Mouse (Mus musculus) adrenal gland, adult 2 months (tissue): ENCODE results near the gene Adgre5. TPM values are rescaled to one million over a fixed set of nuclear protein-coding genes. Genes with fewer than 3 reads are reported as not detected.
A peak's percentile ranks its signal among the peaks of the same experiment; 100 is the strongest.

Experiments used
- DNase-seq: peaks from one replicate; pipeline ENCODE4 v3.0.0; 2021
- polyA plus RNA-seq: library from polyadenylated mRNA; depleted of rRNA; stranded (reverse); fragments of >200 nt; gene quantifications from 2 replicates; pipeline ENCODE4 v1.2.3, GENCODE M21; 2012
- total RNA-seq, 2 experiments: library from RNA; stranded (reverse); gene quantifications; 2 replicates each; pipeline ENCODE4 v1.2.3; 2021

Gene Adgre5
- total and polyA plus RNA-seq, 3 experiments: 31.5 to 40.7 (median 35.2) TPM

GRCm38 (mm10) chr8:83722631-83723030 lies 18.5 kb downstream of the Adgre5 start:
- no peak for DNase-seq

- peak; percentile 81 for DNase-seq
Observed at GRCm38 (mm10) chr8:83721405-83722025, 19.6 kb downstream of the Adgre5 start.

GRCm38 (mm10) chr8:83719693-83720092 lies 21.4 kb downstream of the Adgre5 start:
- no peak for DNase-seq

- DNase-seq: no peak
Observed at GRCm38 (mm10) chr8:83719048-83719447, 22.1 kb downstream of the Adgre5 start.

- DNase-seq: no peak
Observed at GRCm38 (mm10) chr8:83716563-83716962, 24.6 kb downstream of the Adgre5 start.

GRCm38 (mm10) chr8:83715771-83716170 lies 25.4 kb downstream of the Adgre5 start:
- no peak for DNase-seq

- peak; percentile 98 for DNase-seq
Observed at GRCm38 (mm10) chr8:83715031-83715690, 26.0 kb downstream of the Adgre5 start, which contains the start of gene Ddx39. Gene Ddx39 (plus strand): TSS chr8:83715177.

GRCm38 (mm10) chr8:83714676-83715030 lies 26.5 kb downstream of the Adgre5 start:
- DNase-seq: no peak

GRCm38 (mm10) chr8:83707554-83707953 lies 33.6 kb downstream of the Adgre5 start:
- DNase-seq: no peak

- DNase-seq: no peak
Observed at GRCm38 (mm10) chr8:83706411-83706810, 34.7 kb downstream of the Adgre5 start.

- DNase-seq: no peak
Observed at GRCm38 (mm10) chr8:83703426-83703825, 37.7 kb downstream of the Adgre5 start.

GRCm38 (mm10) chr8:83700423-83701085 lies 40.6 kb downstream of the Adgre5 start:
- no peak for DNase-seq

- no peak for DNase-seq
Observed at GRCm38 (mm10) chr8:83699566-83699965, 41.6 kb downstream of the Adgre5 start.

GRCm38 (mm10) chr8:83698661-83699453 lies 42.3 kb downstream of the Adgre5 start, which contains the start of gene Pkn1:
Gene Pkn1 (minus strand): TSS chr8:83699179.
- peak; percentile 94 for DNase-seq

- peak; percentile 63 for DNase-seq
Observed at GRCm38 (mm10) chr8:83698291-83698660, 42.9 kb downstream of the Adgre5 start.

GRCm38 (mm10) chr8:83697374-83698220 lies 43.5 kb downstream of the Adgre5 start:
- peak; percentile 92 for DNase-seq

- no peak for DNase-seq
Observed at GRCm38 (mm10) chr8:83695351-83696106, 45.6 kb downstream of the Adgre5 start.

- DNase-seq: no peak
Observed at GRCm38 (mm10) chr8:83694369-83695160, 46.6 kb downstream of the Adgre5 start.

- peak; percentile 50 for DNase-seq
Observed at GRCm38 (mm10) chr8:83693609-83694236, 47.4 kb downstream of the Adgre5 start.
